Mouse (Mus musculus): ENCODE data around the gene Spindoc. TPM values are rescaled to one million over a fixed set of nuclear protein-coding genes. Genes with fewer than 3 reads are reported as not detected.

Spindoc gene
- polyA plus RNA-seq, 1 experiment = 0.66 TPM

DNA sequence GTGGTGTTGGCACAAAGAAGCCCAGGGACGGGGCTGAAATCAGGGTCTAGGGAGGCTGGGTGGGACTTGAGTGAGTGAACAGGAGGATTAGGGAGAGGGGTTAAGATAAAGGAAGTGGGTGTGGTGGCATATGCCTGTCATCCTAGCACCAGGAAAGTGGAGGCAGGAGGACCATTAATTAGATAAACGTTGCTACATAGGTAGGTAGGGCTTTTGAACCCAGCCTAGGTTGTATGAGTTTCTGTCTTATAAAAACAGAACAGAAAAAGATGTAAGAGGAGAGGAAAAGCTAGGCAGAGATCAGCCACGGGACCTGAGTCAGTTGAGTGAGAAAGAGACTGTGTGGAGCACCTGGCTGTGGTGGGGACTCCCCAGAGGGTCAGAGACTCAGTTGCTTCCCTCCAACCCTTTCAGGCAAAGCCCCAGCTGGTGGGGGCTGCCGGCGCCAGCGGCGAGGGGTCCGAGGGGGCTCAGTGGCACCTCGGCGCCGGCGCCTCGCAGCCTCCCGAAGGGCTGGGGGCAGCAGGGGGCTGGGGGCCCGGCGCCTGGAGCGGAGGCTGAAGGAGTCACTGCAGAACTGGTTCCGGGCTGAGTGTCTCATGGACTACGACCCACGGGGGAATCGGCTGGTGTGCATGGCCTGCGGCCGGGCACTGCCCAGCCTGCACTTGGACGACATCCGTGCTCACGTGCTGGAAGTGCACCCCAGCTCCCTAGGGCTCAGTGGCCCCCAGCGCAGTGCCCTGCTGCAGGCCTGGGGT is 38.2 kb upstream of the Spindoc start:
- H3K4me1 ChIP-seq (ENCODE audit: control insufficient read depth) = peaks cover 54% of the 10 kb centered on the region
- TF ChIP-seq GATA1 (IDR thresholded peaks at IDR 0.05; ENCODE audit: low read length) (no peak), TAL1 (IDR thresholded peaks at IDR 0.05; ENCODE audit: low read length) (no peak)
- H3K4me3 ChIP-seq (replicated peaks) = no peak overlapping the region
- H3K36me3 ChIP-seq (ENCODE audit: control insufficient read depth) = peaks cover 59% of the 10 kb centered on the region
- peaks cover 21% of the 10 kb centered on the region for H3K27me3 ChIP-seq (ENCODE audit: control insufficient read depth)
- H3K9me3 ChIP-seq (ENCODE audit: control insufficient read depth, low read length) = peaks cover 7% of the 10 kb centered on the region

DNA sequence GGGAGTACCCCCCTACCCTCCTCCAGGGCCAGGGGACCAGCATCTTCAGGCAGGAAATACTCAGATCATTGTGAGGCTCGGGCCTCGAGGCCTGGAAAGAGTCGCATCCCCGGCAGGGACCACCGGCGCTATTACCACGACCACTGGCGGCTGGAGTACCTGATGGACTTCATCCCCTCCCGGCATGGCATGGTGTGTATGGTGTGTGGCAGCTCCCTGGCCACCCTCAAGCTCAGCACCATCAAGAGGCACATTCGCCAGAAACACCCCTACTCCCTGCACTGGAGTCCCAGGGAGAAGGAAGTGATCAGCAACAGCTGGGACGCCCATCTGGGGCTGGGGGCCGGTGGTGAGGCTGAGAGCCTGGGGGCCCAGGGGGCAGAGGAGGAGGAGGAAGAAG is 37.3 kb upstream of the Spindoc start:
- H3K36me3 ChIP-seq (ENCODE audit: control insufficient read depth) = peaks cover 51% of the 10 kb centered on the region
- peaks cover 54% of the 10 kb centered on the region for H3K4me1 ChIP-seq (ENCODE audit: control insufficient read depth)
- peaks cover 31% of the 10 kb centered on the region for H3K27me3 ChIP-seq (ENCODE audit: control insufficient read depth)
- H3K9me3 ChIP-seq (ENCODE audit: control insufficient read depth, low read length) = peaks cover 7% of the 10 kb centered on the region
- no peak for TF ChIP-seq GATA1 (IDR thresholded peaks at IDR 0.05; ENCODE audit: low read length)
- no peak overlapping the region for H3K4me3 ChIP-seq (replicated peaks)

DNA sequence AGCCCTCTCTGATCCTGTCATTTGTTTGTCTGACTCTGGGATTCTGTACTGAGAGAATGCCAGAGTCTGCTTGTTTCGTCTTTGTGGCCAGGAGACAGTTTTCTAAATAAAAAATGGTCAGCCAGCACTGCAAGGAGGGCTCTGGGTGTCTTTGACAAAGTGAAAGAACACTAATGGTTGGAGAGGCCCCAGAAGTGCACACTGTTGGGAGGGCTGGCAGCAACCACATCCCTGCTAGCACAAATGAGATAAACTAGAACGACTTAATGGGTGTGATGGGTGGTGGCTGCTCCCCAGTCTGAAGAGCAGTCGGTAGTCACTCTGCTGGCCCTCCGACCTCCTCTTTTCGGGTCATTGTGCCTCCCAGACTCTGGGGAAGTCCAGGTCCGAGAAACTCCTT is 36.3 kb upstream of the Spindoc start:
- H3K4me1 ChIP-seq (ENCODE audit: control insufficient read depth) = peaks cover 54% of the 10 kb centered on the region
- peaks cover 39% of the 10 kb centered on the region for H3K27me3 ChIP-seq (ENCODE audit: control insufficient read depth)
- no peak for TF ChIP-seq GATA1 (IDR thresholded peaks at IDR 0.05; ENCODE audit: low read length)
- TF ChIP-seq TAL1 (IDR thresholded peaks at IDR 0.05; ENCODE audit: low read length) = no peak
- peak overlapping the region; percentile 68 for H3K4me3 ChIP-seq (replicated peaks)
- H3K36me3 ChIP-seq (ENCODE audit: control insufficient read depth) = peaks cover 41% of the 10 kb centered on the region
- peaks cover 7% of the 10 kb centered on the region for H3K9me3 ChIP-seq (ENCODE audit: control insufficient read depth, low read length)

DNA sequence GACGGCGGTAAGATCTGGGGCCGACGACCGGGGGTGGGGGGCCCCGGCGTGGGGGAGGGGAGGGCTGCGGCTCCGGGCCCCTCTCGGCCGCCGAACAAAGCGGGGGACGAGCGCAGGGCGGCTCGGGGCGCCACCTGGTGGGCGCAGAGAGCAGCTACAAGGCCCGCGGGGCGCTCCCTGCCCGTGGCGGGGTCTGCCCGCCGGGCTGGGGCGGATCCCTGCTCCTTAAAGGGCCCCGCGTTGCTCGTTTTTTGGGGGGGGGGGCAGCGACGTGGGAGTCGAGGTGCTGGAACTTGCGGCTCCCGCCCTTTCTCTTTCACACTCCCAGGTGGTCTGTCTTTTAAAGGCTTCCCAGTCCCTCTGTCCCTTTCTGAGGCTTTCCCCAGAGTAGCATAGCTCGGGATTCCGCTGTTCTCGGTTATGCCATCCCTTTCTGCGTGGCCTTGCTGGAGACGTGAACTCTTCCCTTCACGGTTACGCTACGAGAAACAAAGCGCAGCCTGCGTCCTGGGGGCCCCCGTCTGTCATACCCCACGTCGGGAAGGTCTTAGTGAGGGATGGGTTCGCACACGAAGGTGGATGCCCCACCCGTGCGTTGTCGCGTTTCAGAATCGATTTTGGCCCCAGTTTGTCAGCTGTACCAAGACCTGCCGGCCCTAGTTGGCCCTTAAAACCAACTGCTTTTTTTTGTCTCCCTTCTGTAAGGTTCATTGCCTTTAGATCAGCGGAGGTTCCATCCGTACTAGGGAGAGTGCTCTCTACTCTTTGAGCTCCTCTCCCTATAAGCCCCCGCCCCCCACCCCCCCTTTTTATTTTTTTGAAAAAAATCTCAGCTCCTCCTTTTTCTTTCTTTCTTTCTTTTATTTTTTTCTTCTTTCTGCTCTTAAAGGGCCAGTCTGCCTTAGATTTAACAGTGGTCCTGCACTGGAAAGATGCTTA is 35.4 kb upstream of the Spindoc start:
- TF ChIP-seq GATA1 (IDR thresholded peaks at IDR 0.05; ENCODE audit: low read length) (no peak), TAL1 (IDR thresholded peaks at IDR 0.05; ENCODE audit: low read length) (no peak)
- peaks cover 32% of the 10 kb centered on the region for H3K36me3 ChIP-seq (ENCODE audit: control insufficient read depth)
- H3K27me3 ChIP-seq (ENCODE audit: control insufficient read depth) = peaks cover 44% of the 10 kb centered on the region
- peaks cover 7% of the 10 kb centered on the region for H3K9me3 ChIP-seq (ENCODE audit: control insufficient read depth, low read length)
- H3K4me1 ChIP-seq (ENCODE audit: control insufficient read depth) = peaks cover 51% of the 10 kb centered on the region
- peak overlapping the region; percentile 68 for H3K4me3 ChIP-seq (replicated peaks)

DNA sequence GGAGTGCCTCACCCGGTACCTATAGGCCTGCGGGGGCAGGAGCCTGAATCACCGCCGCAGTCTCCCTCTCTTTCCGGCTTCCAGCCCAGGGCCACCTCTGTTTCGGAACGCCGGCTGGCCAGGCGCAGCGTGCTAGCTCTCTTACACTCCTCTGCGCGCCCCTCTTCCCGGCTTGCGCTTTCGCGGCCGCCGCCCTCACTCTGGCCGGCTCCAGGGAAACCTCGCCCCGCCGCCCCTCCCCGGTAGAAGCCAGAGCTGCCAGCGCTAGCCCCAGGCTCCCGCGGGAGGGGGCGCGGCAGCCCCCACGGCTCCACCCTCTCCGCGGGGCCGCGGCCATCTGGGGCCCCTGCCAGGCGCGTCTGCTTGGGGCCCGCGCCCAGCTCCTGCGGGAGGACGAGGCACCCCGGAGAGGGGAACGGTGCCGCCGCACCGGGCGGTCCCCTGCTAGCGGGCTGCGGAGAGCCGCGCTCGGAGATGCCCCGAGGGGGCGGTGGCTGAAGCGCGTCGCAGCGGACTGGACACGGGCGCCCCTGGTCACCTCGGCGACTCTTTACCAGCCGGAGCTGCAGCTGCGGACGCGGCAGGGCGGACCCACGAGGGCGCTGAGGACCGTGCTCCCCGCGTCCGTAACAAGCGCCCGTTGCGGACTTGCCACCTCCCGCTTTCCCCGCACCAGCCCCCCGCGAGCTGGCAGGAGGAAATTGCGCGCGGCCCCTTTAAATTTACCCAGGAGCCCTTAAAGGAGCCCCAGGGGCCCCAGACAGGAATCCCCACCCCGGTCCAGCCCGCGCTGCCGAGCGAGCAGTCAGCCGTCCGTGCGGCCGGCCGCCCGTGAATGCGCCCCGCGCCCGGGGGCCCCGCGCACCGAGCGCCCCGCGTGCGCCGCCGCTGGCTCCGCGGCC is 34.3 kb upstream of the Spindoc start, which contains the start of gene 2700081O15Rik:
Gene 2700081O15Rik (plus strand): TSS at position 792 of the 902 bp plus-strand sequence.
- Histone ChIP-seq H3K27me3 (ENCODE audit: control insufficient read depth) (peaks cover 45% of the 10 kb centered on the region), H3K4me1 (ENCODE audit: control insufficient read depth) (peaks cover 46% of the 10 kb centered on the region), H3K36me3 (ENCODE audit: control insufficient read depth) (peaks cover 21% of the 10 kb centered on the region), H3K9me3 (ENCODE audit: control insufficient read depth, low read length) (no peaks in the 10 kb centered on the region; the same call in 1 of the 2 replicates), H3K4me3 (replicated peaks) (peak within 1 kb of the TSS; percentile 68)
- no peak for TF ChIP-seq TAL1 (IDR thresholded peaks at IDR 0.05; ENCODE audit: low read length)
- no peak for TF ChIP-seq GATA1 (IDR thresholded peaks at IDR 0.05; ENCODE audit: low read length)

DNA sequence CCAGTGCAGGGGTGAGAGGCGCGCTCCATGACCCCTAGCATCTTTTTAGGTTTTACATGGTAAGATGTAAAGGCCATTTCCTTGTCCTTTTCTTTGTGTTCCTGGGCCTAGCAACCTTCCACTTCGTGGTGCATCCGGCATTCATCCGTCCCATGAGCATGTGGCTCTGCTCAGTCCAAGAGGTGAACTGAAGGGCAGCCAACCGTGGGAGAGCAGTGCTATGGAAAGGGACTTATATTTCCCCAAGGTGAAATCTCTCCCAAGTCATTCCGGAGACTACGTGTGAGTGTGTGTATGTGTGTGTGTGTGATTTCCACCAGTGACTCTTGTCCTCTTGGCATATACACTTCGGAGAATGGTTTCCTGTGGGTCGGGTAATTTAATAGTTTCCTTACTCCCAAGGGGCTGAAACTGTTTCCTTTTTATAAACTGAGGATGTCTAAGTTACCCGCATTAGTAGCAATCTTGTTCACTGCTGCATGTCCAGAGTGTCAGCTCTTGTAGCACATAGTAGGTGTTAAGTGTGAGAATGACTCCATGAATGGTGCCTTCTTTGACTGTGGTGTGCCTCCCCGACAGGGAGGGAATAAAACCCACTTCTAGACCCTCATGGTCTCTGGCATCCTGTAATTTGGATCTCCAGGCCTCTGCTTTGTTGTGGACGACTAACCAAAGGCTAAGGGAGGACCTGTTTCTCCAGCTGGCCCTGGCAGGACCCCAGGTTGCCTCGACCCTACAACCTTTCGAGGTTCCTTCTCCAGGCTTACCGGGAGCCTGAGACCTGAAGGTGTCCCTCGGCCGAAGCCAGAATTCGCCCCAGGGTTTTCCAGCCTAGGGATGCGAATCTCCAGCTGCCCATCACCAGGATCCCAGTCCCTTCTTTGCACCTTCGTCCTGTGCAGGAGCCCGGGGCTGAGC is 33.4 kb upstream of the Spindoc start:
- H3K4me1 ChIP-seq (ENCODE audit: control insufficient read depth) = peaks cover 42% of the 10 kb centered on the region
- peaks cover 12% of the 10 kb centered on the region for H3K36me3 ChIP-seq (ENCODE audit: control insufficient read depth)
- no peak for TF ChIP-seq TAL1 (IDR thresholded peaks at IDR 0.05; ENCODE audit: low read length)
- TF ChIP-seq GATA1 (IDR thresholded peaks at IDR 0.05; ENCODE audit: low read length) = no peak
- no peaks in the 10 kb centered on the region for H3K9me3 ChIP-seq (ENCODE audit: control insufficient read depth, low read length)
- H3K27me3 ChIP-seq (ENCODE audit: control insufficient read depth) = peaks cover 46% of the 10 kb centered on the region
- peak overlapping the region; percentile 68 for H3K4me3 ChIP-seq (replicated peaks)

DNA sequence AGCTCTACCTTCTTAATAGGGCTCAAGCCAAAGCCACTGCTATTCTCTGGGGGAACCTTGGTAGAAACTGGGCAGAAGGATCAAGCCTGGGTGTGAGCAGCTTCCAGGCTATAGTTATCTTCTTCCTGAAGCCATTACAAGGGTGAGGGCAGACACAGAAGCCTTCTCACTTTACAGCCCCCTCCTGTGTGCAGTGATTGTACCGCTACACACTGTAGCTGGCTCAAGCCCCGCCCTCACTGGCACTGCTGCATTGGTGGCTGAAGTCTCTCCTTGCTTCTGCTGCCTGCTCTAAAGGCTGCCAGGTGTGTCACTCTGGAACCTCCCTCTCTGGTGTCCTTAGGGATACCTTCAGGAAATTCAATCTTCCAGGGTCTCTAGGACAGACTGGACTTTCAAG is 29.6 kb upstream of the Spindoc start:
- H3K4me1 ChIP-seq (ENCODE audit: control insufficient read depth) = peaks cover 12% of the 10 kb centered on the region
- TF ChIP-seq GATA1 (IDR thresholded peaks at IDR 0.05; ENCODE audit: low read length) (no peak), TAL1 (IDR thresholded peaks at IDR 0.05; ENCODE audit: low read length) (no peak)
- no peak overlapping the region for H3K4me3 ChIP-seq (replicated peaks)
- H3K9me3 ChIP-seq (ENCODE audit: control insufficient read depth, low read length) = no peaks in the 10 kb centered on the region
- H3K36me3 ChIP-seq (ENCODE audit: control insufficient read depth) = no peaks in the 10 kb centered on the region
- H3K27me3 ChIP-seq (ENCODE audit: control insufficient read depth) = peaks cover 45% of the 10 kb centered on the region
